Mouse (Mus musculus): ENCODE measurements at regions not wholly inside any gene's neighbourhood (a gene's known extent, or its start where the extent isn't known, plus 50 kb on each side); places are given as distances from the start of the nearest gene placed in this dataset.

DNA sequence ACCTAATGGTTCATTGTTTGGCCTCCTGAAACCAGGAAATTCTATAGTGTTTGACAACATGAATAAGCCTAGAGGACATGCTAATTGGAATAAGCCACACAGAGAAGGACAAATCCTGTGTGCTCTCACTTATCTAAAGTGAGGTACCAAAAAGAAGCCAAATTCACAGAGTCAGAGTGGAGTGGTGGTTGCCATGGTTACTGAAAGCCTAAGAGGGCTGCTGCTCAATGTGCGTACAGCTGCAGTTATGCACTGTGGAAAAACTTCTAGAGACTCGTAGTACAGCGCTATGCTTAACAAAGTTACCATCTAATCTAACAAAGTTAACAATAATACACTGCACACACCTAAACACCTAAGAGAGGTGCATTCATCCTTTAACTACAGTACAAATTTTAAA lies 171.4 kb upstream of the Ntm start:
- ATAC-seq (replicated peaks): peak; percentile 73
- Histone ChIP-seq H3K27me3 (replicated peaks) (no peaks in the 10 kb centered on the region), H3K4me2 (no peak overlapping the region), H3K27ac (no peak overlapping the region), H3K9me3 (no peaks in the 10 kb centered on the region), H3K4me3 (no peak overlapping the region), H3K9ac (no peak overlapping the region), H3K36me3 (replicated peaks) (no peaks in the 10 kb centered on the region), H3K4me1 (peaks cover 21% of the 10 kb centered on the region)
- WGBS: 23% methylated on average over 3 of the region's 3 CpGs

DNA sequence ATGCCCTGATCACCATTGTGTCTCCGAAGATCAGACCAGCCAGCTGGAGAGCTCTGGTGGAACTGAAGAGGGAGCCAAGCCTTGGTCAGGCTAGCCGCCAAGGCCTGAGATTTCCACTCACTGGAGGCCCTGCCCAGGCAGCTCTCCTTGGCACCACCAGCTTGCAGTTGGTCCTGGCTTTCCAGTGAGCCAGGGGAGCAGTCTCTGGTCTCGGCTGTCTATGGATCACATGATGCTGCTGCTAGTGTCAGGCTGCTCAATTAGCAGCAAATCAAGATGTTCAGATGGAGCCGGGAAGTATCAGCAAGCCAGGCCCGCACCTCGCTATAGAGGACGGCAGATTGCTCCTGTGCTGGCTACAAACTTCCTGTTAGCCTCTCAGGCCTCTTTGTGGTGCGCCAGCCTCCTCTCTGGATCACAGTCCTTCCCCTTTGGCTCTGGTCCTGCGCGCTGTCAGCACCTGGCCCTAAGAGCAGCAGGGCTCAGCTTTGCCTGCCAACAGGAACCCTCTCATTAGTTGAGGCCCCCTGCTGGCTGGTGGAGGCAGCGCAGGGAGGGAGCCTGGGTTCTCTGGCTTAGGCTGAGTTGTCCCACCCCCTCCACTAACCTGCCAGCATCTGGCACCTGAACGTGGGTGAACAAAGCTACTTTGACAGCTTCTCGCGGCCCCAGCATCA lies 174.8 kb upstream of the Ntm start:
- Histone ChIP-seq H3K9ac (no peak overlapping the region), H3K4me2 (no peak overlapping the region), H3K36me3 (replicated peaks) (no peaks in the 10 kb centered on the region), H3K4me3 (no peak overlapping the region), H3K4me1 (peaks cover 26% of the 10 kb centered on the region), H3K27me3 (replicated peaks) (no peaks in the 10 kb centered on the region), H3K9me3 (no peaks in the 10 kb centered on the region), H3K27ac (peak overlapping the region; percentile 19; the same call in 1 of the 2 replicates)
- 31% methylated on average over 14 of the region's 14 CpGs for WGBS
- peak; percentile 65 for ATAC-seq (replicated peaks)

GRCm38 (mm10) chr9:30140188-30140587 lies 177.2 kb upstream of the Ntm start:
- Histone ChIP-seq H3K9me3 (no peaks in the 10 kb centered on the region), H3K9ac (no peak overlapping the region), H3K27me3 (replicated peaks) (no peaks in the 10 kb centered on the region), H3K4me1 (peaks cover 13% of the 10 kb centered on the region), H3K4me2 (no peak overlapping the region), H3K27ac (no peak overlapping the region), H3K36me3 (replicated peaks) (no peaks in the 10 kb centered on the region), H3K4me3 (no peak overlapping the region)
- 53% methylated on average over 3 of the region's 3 CpGs for WGBS
- ATAC-seq (replicated peaks): peak; percentile 69

DNA sequence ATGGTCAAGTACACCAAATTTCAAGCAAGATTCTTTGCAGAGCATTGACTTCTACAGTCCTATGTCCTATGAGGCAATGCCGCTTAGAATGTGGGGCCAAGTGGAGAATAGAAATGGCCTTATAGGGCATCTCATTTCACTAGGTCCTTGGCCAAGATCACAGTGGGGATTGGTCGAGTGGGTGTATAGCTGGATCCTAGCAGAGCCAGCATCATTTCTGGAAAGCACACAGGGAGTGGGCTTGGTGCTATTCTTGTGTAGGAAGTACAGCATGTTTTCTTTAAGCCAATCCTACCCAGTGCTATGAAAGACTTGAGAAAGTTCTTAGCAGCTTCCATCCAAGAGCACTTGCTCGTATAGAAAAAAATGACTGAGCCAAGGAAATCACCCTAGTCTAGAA lies 178.2 kb upstream of the Ntm start:
- no peak for ATAC-seq (replicated peaks)
- Histone ChIP-seq H3K9ac (no peak overlapping the region), H3K4me2 (no peak overlapping the region), H3K27me3 (replicated peaks) (no peaks in the 10 kb centered on the region), H3K9me3 (no peaks in the 10 kb centered on the region), H3K4me3 (no peak overlapping the region), H3K36me3 (replicated peaks) (no peaks in the 10 kb centered on the region), H3K27ac (no peak overlapping the region), H3K4me1 (peaks cover 13% of the 10 kb centered on the region)
- WGBS: 88% methylated on average over 3 of the region's 3 CpGs

DNA sequence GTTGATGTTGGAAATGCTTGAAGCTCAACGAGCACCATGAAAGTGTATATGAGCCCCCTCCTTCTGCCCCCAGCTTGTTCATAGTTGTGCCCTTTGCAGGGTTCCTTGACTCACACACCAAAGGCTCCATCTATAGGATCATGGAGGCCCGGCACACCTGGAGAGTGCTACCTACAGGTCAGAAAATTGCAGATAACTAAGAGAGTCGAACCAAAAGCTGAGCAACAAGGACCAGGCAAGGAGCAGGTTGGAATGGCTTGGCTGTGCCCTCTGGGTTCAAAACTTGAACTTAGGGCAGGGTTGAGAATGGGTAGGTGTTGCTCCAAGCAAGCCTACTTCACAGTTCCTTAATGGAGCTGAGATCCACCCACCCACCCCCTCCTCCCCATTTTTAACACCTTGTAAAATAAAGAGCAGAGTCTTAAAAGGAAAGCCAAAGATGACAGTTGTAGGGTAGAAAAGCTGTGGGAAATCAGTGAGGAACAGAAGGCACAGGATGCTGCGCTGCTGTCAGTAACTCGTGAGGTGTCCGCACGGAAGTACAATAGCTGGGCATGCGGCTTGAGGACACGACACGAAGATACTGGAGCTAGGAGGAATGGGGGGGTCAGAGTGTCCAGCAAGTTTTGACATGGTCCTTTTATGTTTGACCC lies 180.0 kb upstream of the Ntm start:
- ATAC-seq (replicated peaks): no peak

DNA sequence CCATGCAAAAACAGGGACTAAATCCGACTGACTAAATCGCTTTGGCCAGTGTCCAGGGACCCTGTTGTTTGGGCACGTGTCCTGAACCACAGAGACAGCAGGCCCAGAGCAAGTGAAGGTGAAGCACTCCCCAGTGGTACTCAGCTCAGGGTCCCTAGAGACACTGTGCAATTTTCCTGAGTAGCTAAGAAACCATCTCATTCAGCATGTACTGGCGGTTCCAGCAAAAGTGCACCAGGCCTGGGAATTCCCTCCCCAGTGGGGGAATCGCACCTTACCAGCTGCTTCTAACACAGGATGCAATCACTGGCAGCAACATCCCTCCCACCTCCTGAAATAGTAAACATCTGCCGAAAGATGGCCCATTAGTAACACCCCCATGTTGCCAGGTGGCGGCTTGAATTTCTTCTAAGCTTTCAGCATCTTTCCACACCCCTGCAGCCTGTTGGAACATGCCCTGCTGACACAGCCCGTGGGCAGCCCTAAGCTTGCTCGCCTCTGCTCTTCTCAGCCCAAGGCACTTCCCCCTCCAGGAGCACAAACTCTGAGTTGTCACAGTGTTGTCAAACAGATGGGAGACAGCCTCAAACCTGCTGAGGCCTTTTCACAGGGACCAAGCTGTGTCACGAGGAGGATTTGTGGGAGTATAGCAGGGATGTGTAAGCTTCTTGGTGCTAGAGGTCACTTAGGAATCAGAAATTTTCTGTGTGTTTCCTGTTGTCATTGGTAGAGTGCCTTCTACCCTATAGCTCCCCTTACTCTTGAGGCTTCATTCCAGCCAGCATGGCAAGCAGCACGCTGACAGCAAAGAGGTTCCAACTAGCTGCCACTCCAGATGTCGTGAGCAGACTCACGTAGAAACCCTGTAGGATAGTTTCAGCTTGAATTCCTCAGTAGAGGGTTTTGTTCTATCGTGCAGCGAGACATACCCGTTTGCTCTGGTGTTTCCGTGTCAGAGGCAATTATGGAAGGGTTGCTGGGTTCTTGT lies 186.8 kb upstream of the Ntm start:
- H3K4me2 ChIP-seq: no peak overlapping the region
- no peak overlapping the region for H3K27ac ChIP-seq
- no peak overlapping the region for H3K9ac ChIP-seq
- peaks cover 5% of the 10 kb centered on the region; the same call in 1 of the 2 replicates for H3K4me1 ChIP-seq
- no peaks in the 10 kb centered on the region for H3K9me3 ChIP-seq
- H3K27me3 ChIP-seq (replicated peaks): no peaks in the 10 kb centered on the region
- no peak for ATAC-seq (replicated peaks)
- H3K4me3 ChIP-seq: no peak overlapping the region
- no peaks in the 10 kb centered on the region for H3K36me3 ChIP-seq (replicated peaks)
- WGBS: 57% methylated on average over 17 of the region's 17 CpGs

More for the DNA sequence above, 180.0 kb upstream of the Ntm start:
- Histone ChIP-seq H3K9ac (no peak overlapping the region), H3K27me3 (replicated peaks) (no peaks in the 10 kb centered on the region), H3K36me3 (replicated peaks) (no peaks in the 10 kb centered on the region), H3K27ac (no peak overlapping the region), H3K4me3 (no peak overlapping the region), H3K9me3 (no peaks in the 10 kb centered on the region), H3K4me1 (peaks cover 6% of the 10 kb centered on the region; the same call in 1 of the 2 replicates), H3K4me2 (no peak overlapping the region)
- WGBS: 88% methylated on average over 10 of the region's 10 CpGs

GRCm38 (mm10) chr9:30151173-30151572 lies 188.2 kb upstream of the Ntm start:
- WGBS: 97% methylated on average over 1 of the region's 1 CpGs
- ATAC-seq (replicated peaks): no peak
- H3K9ac ChIP-seq: no peak overlapping the region
- no peaks in the 10 kb centered on the region for H3K27me3 ChIP-seq (replicated peaks)
- H3K36me3 ChIP-seq (replicated peaks): no peaks in the 10 kb centered on the region
- H3K4me1 ChIP-seq: peaks cover 5% of the 10 kb centered on the region; the same call in 1 of the 2 replicates
- H3K27ac ChIP-seq: no peak overlapping the region
- H3K9me3 ChIP-seq: no peaks in the 10 kb centered on the region
- H3K4me3 ChIP-seq: no peak overlapping the region
- no peak overlapping the region for H3K4me2 ChIP-seq

- H3K27ac ChIP-seq: no peak overlapping the region
Observed at GRCm38 (mm10) chr9:30166235-30166752, 203.4 kb upstream of the Ntm start.

GRCm38 (mm10) chr9:30167223-30167622 lies 204.3 kb upstream of the Ntm start:
- H3K9ac ChIP-seq: no peak overlapping the region
- H3K36me3 ChIP-seq (replicated peaks): no peaks in the 10 kb centered on the region
- no peak overlapping the region; the same call in 1 of the 2 replicates for H3K27ac ChIP-seq
- H3K4me3 ChIP-seq: no peak overlapping the region
- no peak for ATAC-seq (replicated peaks)
- no peaks in the 10 kb centered on the region for H3K27me3 ChIP-seq (replicated peaks)
- no peaks in the 10 kb centered on the region for H3K9me3 ChIP-seq
- no peak overlapping the region for H3K4me2 ChIP-seq
- peaks cover 11% of the 10 kb centered on the region for H3K4me1 ChIP-seq
- WGBS: 13% methylated on average over 7 of the region's 7 CpGs

More at GRCm38 (mm10) chr9:30166235-30166752, 203.4 kb upstream of the Ntm start:
- Histone ChIP-seq H3K4me2 (no peak overlapping the region), H3K4me1 (peaks cover 11% of the 10 kb centered on the region), H3K4me3 (no peak overlapping the region), H3K27me3 (replicated peaks) (no peaks in the 10 kb centered on the region), H3K36me3 (replicated peaks) (no peaks in the 10 kb centered on the region), H3K9me3 (no peaks in the 10 kb centered on the region), H3K9ac (no peak overlapping the region)
- 91% methylated on average over 13 of the region's 13 CpGs for WGBS
- ATAC-seq (replicated peaks): no peak

DNA sequence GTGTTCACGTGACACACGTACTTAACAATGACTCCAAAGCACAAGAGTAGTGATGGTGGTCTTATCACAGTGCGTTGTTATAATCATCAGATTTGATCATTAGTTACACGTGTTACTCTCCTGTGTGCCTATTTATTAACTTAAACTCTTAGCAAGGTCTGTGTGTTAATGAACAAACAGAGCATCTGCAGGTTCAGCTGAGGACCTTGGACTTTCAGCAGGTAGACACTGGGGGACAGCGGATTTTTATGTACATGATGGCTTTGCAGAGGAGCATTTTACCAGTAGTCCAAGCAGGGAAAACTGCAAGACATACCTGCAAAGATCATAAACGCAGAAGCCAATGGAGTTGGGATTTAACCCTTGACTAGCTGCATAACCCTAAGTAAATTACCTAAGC lies 211.7 kb upstream of the Ntm start:
- Histone ChIP-seq H3K4me2 (no peak overlapping the region), H3K4me3 (no peak overlapping the region), H3K36me3 (replicated peaks) (no peaks in the 10 kb centered on the region), H3K4me1 (no peaks in the 10 kb centered on the region), H3K27ac (no peak overlapping the region), H3K9me3 (no peaks in the 10 kb centered on the region), H3K9ac (no peak overlapping the region), H3K27me3 (replicated peaks) (no peaks in the 10 kb centered on the region)
- 89% methylated on average over 6 of the region's 6 CpGs for WGBS
- no peak for ATAC-seq (replicated peaks)

- no peaks in the 10 kb centered on the region for H3K27me3 ChIP-seq (replicated peaks)
- H3K9ac ChIP-seq: no peak overlapping the region
- H3K27ac ChIP-seq: no peak overlapping the region
- H3K9me3 ChIP-seq: no peaks in the 10 kb centered on the region
- no peak overlapping the region for H3K4me3 ChIP-seq
- H3K4me2 ChIP-seq: no peak overlapping the region
- no peak for ATAC-seq (replicated peaks)
- 78% methylated on average over 3 of the region's 3 CpGs for WGBS
- H3K4me1 ChIP-seq: no peaks in the 10 kb centered on the region
- no peaks in the 10 kb centered on the region for H3K36me3 ChIP-seq (replicated peaks)
Observed at GRCm38 (mm10) chr9:30175376-30175775, 212.4 kb upstream of the Ntm start.

- no peak for ATAC-seq (replicated peaks)
- Histone ChIP-seq H3K4me2 (no peak overlapping the region), H3K9me3 (no peaks in the 10 kb centered on the region), H3K4me3 (no peak overlapping the region), H3K4me1 (peaks cover 12% of the 10 kb centered on the region; the same call in 1 of the 2 replicates), H3K9ac (no peak overlapping the region), H3K27me3 (replicated peaks) (no peaks in the 10 kb centered on the region), H3K27ac (no peak overlapping the region), H3K36me3 (replicated peaks) (no peaks in the 10 kb centered on the region)
- WGBS: 67% methylated on average over 11 of the region's 11 CpGs
Observed at GRCm38 (mm10) chr9:30183409-30183808, 220.5 kb upstream of the Ntm start.
